Mouse (Mus musculus): Measurements from ENCODE around the gene Eps8.

Gene Eps8

GRCm38 (mm10) chr6:137569071-137569470, 85.6 kb downstream of the Eps8 start:
- no peak for DNase-seq (ENCODE audit: low read depth)

GRCm38 (mm10) chr6:137565890-137566289, 88.8 kb downstream of the Eps8 start:
- DNase-seq (ENCODE audit: low read depth) = no peak

DNA sequence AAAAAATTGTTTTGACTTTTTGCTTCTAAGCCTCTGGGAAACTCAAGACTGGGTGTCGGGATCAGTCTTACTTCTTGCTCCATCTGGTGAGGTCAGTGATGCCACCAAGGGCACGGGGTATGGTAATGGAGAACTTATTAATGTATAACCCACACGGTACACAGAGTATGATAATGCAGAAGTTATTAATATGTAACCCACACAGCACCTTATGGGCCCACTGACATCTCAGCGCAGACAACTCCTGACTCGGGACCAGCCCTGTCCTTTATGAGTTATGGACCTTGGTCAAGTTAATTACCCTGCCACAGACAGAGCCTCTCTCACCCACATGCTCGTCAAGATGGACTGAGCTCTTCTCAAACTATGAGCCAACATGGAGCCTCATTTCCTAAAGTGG, 89.2 kb downstream of the Eps8 start:
- no peak for DNase-seq (ENCODE audit: low read depth)

GRCm38 (mm10) chr6:137560358-137560859, 94.3 kb downstream of the Eps8 start:
- peak; percentile 82 for DNase-seq (ENCODE audit: low read depth)

GRCm38 (mm10) chr6:137558840-137559239, 95.8 kb downstream of the Eps8 start:
- DNase-seq (ENCODE audit: low read depth) = peak; percentile 96

DNA sequence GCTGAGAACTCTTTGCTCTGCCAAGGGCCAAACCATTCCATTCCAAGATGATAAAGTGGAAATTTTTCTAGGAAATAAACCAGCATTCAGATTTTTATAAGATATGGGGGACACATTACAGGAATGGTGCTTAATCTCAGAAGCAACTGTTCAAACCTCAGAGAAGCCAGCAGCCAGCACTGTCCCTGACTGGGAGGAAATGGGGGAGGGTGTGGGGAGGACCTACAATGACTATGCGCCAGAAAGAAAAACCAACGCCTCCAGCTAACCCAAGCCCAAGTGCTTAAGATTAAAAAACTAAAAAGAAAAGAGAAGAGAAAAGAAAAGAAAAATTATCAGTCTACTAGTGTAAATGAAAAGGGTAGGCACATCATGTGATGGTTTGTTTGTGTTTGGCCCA, 97.0 kb downstream of the Eps8 start:
- DNase-seq (ENCODE audit: low read depth) = peak; percentile 78

GRCm38 (mm10) chr6:137557159-137557558, 97.5 kb downstream of the Eps8 start:
- no peak for DNase-seq (ENCODE audit: low read depth)

GRCm38 (mm10) chr6:137556636-137557035, 98.0 kb downstream of the Eps8 start:
- no peak for DNase-seq (ENCODE audit: low read depth)

DNA sequence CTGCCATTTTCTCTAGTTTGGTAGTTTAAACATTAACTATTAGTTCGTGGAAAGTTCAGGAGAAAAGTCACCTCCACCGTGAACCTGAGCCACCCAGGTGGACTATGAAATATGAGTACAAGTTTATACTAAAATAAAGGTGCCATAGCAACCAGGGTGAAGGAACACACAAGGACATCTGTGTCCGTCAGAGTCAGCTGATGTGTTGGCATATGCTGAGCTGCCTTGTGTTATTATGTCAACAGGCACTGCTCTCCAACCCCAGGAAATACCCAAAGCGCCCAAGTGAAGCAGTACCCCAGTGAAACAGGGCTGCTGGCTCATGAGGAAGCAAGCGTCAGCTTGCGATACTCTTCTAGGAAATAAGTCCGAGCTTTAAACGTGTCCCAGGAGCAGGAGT, 104.5 kb downstream of the Eps8 start:
- no peak for DNase-seq (ENCODE audit: low read depth)

DNA sequence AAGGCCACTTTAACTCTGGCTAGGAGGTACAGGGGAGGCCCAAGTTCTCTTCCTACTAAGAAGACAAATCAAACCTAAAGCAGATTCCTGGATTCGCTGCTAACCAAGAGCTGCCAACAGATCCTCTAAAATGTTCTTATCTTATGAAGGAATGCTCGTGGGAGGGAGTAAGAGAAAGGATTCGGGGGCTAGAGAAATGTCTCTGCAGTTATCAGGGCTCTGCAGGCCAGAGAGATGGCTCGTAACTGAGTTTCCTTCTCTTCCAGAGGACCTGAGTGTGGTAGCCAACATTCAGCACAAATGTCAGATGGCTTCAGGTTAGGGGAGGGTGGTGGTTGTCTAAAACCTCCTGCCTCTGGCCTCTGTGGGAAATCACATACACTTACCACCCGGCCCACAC, 106.1 kb downstream of the Eps8 start:
- no peak for DNase-seq (ENCODE audit: low read depth)

- DNase-seq (ENCODE audit: low read depth) = no peak
Measured at GRCm38 (mm10) chr6:137547555-137547954, 107.1 kb downstream of the Eps8 start.

- DNase-seq (ENCODE audit: low read depth) = no peak
Measured at GRCm38 (mm10) chr6:137546101-137546500, 108.6 kb downstream of the Eps8 start.

GRCm38 (mm10) chr6:137545341-137545740, 109.3 kb downstream of the Eps8 start:
- peak; percentile 47 for DNase-seq (ENCODE audit: low read depth)

DNA sequence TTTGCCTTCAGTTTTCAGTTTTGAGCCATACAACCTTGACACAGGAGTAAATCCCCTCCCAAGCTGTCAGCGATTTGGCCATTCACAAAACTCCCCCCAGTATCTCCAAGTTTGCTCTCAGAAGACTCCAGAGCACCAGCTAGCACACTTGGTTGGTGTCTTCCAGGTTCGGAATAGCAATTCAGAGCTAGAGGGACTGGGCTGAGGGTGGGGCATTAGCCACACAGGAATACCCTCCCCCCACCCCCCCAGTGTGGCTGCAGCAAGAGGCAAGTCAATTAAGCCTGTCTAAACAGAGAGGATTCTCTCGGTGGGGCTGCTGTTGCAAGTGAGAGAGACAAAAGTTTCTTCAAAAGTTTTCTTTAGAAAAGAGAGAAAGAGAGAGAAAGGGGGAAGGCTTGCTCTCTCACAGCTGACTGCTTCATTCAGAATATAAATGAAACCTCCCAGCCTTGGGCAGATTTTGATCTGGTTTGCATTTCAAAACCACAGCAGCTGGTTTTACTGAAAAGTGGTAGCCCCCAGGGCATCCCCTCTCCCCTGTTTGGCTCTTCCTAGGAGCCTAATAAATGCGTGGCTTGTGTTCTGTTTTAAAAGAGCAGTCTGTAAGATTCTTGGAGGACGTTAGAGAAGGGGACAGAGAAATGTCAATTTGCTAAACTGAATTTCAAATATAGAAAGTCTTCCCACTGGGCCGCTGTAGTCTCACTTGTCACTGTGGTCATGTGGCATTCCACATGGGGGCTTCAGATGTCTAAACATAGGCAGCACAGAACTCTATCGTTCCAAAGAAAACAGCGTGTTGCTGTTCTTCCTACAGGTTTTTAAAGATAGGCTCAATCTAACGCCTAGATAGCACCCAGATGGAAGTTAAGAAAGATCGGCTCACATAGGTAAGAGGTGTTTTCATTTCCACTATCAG, 112.2 kb downstream of the Eps8 start:
- no peak for DNase-seq (ENCODE audit: low read depth)

GRCm38 (mm10) chr6:137541216-137542176, 113.2 kb downstream of the Eps8 start:
- peak; percentile 74 for DNase-seq (ENCODE audit: low read depth)

- peak; percentile 2 for DNase-seq (ENCODE audit: low read depth)
Measured at GRCm38 (mm10) chr6:137540800-137541199, 113.9 kb downstream of the Eps8 start.

DNA sequence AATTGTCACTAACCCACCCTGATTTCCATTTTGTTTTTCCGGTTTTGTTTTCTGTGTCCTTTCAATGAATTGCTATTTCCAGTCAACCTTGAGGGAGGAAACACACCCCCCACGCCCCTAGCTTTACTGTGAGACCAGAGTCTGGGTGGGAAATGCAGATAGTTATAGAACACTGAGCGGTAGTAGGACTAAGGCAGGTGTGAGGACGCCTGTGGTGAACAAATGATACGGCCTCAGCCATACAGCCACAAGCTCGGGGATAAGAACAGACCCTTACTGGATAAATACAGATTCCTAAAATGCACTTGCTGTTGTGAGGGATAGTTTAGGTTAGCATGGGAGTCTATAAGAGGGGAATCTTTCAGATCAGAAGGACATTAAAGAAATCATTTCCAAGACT, 114.3 kb downstream of the Eps8 start:
- no peak for DNase-seq (ENCODE audit: low read depth)

DNA sequence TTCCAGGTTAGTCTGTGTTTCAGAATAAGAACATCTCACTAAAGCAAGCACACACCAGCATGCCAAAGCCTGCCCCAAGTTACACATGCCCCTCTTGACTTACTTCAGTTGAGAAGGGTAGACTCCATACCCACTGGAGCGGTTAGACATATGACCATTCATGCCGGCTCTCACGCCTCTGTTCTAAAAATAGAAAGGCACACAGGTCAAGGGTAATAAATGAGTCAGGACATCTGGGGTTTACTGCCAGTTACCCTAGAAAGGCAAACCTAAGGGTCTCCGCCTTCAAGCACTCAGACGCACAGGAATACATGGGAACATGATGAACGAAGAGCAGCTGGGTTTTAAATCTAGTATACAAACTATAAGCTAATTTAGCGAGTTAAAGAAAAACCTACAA, 115.5 kb downstream of the Eps8 start:
- DNase-seq (ENCODE audit: low read depth) = no peak

GRCm38 (mm10) chr6:137532758-137533157, 121.9 kb downstream of the Eps8 start:
- no peak for DNase-seq (ENCODE audit: low read depth)

DNA sequence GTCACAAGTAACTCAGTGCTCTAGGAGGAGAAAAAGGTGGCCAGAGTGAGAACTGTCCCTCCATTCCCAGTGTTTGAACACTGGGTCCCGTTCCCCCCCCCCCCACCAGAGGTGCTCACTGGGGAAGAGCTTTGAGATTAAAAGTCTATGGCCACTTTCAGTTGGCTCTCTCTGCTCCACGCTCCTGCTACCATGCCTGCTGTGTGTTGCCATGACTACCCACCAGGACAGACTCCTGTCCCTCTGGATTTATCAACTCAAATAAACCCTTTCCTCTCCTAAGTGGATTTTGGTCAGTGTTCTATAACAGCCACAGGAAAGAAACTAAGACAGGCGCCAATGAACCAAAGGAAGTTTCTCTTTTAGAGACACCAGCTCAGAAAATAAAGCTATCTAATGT, 128.9 kb downstream of the Eps8 start:
- no peak for DNase-seq (ENCODE audit: low read depth)

GRCm38 (mm10) chr6:137520343-137520704, 134.4 kb downstream of the Eps8 start:
- no peak for DNase-seq (ENCODE audit: low read depth)

GRCm38 (mm10) chr6:137519529-137520342, 134.9 kb downstream of the Eps8 start:
- no peak for DNase-seq (ENCODE audit: low read depth)
